Mouse (Mus musculus) kidney, adult 2 months (tissue): ENCODE measurements at regions not wholly inside any gene's neighbourhood (a gene's known extent, or its start where the extent isn't known, plus 50 kb on each side); places are given as distances from the start of the nearest gene placed in this dataset.

ENCODE experiments used
- DNase-seq: peaks from one replicate; pipeline ENCODE4 v3.0.0; 2021
- H3K27ac ChIP-seq: fragments of 200-500 bp; 2 replicates; pipeline ENCODE4 v1.5.1; 2012; ENCODE audit warnings: low read depth, low read length, control low read depth, inconsistent platforms; ENCODE audit not compliant: insufficient read depth
- H3K27me3 ChIP-seq: fragments of 200-500 bp; replicated peaks from 2 replicates; pipeline ENCODE4 v1.6.1; 2012; ENCODE audit warnings: mild to moderate bottlenecking, moderate library complexity, low read length, inconsistent platforms; ENCODE audit not compliant: control insufficient read depth, insufficient read depth
- H3K36me3 ChIP-seq: fragments of 200-500 bp; 2 replicates; pipeline ENCODE4 v1.6.1; 2012; ENCODE audit warnings: mild to moderate bottlenecking, moderate library complexity, low read length, inconsistent platforms; ENCODE audit not compliant: control insufficient read depth, insufficient read depth
- H3K4me1 ChIP-seq: fragments of 200-500 bp; 2 replicates; pipeline ENCODE4 v1.6.1; 2011; ENCODE audit warnings: low read length; ENCODE audit not compliant: control insufficient read depth, insufficient read depth
- H3K4me3 ChIP-seq: fragments of 200-500 bp; 2 replicates; pipeline ENCODE4 v1.5.1; 2011; ENCODE audit warnings: mild to moderate bottlenecking, low read depth, low read length, control low read depth; ENCODE audit not compliant: insufficient read depth
- CTCF ChIP-seq: fragments of 200-500 bp; conservative IDR thresholded peaks from 2 replicates; pipeline ENCODE4 v1.5.1; 2011; ENCODE audit warnings: low read depth, mild to moderate bottlenecking, control low read depth, low read length, moderate library complexity, mixed read lengths; ENCODE audit not compliant: insufficient read depth, insufficient read length
- POLR2A ChIP-seq: fragments of 200-500 bp; IDR thresholded peaks from one replicate; pipeline ENCODE4 v1.6.1; 2011; ENCODE audit warnings: low read depth, low read length, control low read depth
- WGBS: fragments of 180-500 bp; shearing (Covaris S2); methylation state at CpG from one replicate; pipeline ENCODE4 v1.1.7; 2018; 5-methylcytosine and 5-hydroxymethylcytosine counted together

DNA sequence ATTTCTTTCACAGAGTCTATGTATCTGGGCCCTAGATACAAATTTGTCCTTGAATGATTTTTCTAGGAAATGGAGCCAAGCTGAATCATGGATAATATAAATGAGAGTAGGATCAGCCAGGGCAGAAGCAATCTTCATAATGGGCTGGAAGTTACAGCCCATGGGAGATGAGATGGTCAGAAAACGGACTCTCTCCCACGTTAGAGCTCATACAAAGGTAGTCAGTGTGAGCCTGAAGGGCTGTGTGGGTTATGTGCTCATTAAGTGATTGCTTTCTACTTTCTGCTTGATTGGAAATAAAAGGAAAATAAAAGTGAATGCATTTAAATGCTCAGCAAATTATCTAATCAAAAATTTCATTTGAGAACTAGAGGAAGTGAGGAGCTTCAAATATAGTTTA is 2017.1 kb upstream of the Pcdh20 start:
- no peak for DNase-seq
- no peak for TF ChIP-seq CTCF
- TF ChIP-seq POLR2A: no peak
- H3K27me3 ChIP-seq: no peaks in the 10 kb centered on the region
- WGBS: 67% methylated on average over 2 of the region's 2 CpGs
- H3K27ac ChIP-seq: no peak overlapping the region
- no peaks in the 10 kb centered on the region for H3K4me1 ChIP-seq
- H3K36me3 ChIP-seq: no peaks in the 10 kb centered on the region
- no peak overlapping the region for H3K4me3 ChIP-seq

DNA sequence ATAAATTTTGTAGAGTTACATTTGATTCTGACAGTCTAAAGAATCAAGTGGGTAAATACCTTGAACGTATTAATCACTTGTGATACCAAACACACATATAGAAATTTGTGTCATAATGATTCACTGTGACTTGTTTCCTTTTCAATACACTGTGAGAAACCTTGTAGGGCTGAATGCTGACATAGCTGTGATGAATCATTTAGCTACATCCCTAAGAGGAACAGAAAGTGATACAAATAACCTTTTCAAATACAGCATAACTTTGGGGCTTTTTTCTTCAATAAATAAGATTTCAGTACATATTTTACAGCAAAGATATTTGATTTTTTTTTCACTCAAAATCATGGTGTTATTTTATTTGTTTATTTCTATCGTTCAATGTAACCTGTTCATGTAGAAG is 1976.8 kb upstream of the Pcdh20 start:
- 58% methylated on average over 2 of the region's 2 CpGs for WGBS
- H3K27me3 ChIP-seq: no peaks in the 10 kb centered on the region
- TF ChIP-seq POLR2A (no peak), CTCF (no peak)
- no peak for DNase-seq
- no peaks in the 10 kb centered on the region for H3K36me3 ChIP-seq
- H3K27ac ChIP-seq: no peak overlapping the region
- H3K4me1 ChIP-seq: no peaks in the 10 kb centered on the region
- H3K4me3 ChIP-seq: no peak overlapping the region

- Histone ChIP-seq H3K27ac (no peak overlapping the region), H3K36me3 (no peaks in the 10 kb centered on the region), H3K4me1 (no peaks in the 10 kb centered on the region), H3K27me3 (no peaks in the 10 kb centered on the region), H3K4me3 (no peak overlapping the region)
- TF ChIP-seq POLR2A: no peak
- 0 out of 2 replicates have a peak, but pooled peaks have one; percentile 20 for TF ChIP-seq CTCF
- peak; percentile 11 for DNase-seq
- 42% methylated on average over 7 of the region's 7 CpGs for WGBS
Observed at GRCm38 (mm10) chr14:90432874-90433543, 1961.8 kb upstream of the Pcdh20 start.

- Histone ChIP-seq H3K36me3 (no peaks in the 10 kb centered on the region), H3K27me3 (no peaks in the 10 kb centered on the region), H3K4me3 (no peak overlapping the region), H3K4me1 (no peaks in the 10 kb centered on the region), H3K27ac (no peak overlapping the region)
- DNase-seq: no peak
- WGBS: 78% methylated on average over 3 of the region's 3 CpGs
- TF ChIP-seq CTCF: no peak
- TF ChIP-seq POLR2A: no peak
Observed at GRCm38 (mm10) chr14:90412707-90413106, 1941.5 kb upstream of the Pcdh20 start.

DNA sequence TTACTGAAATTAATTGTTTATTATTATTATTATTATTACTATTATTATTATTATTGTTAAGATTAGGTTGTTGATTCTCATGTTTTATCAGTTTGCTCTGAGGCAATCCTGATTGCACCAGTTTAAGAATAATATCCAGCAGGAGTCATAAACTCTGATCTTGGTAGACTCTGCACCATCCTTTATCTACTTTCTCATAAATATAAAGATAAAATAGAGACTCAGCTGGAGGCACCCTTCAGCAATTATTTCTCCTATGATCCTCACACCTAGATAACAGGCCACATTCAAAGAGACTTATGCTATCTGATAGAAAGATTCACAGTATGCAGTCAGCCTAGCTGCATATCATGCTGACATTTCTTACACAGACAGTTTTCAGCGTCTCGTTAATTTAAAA is 1935.2 kb upstream of the Pcdh20 start:
- no peaks in the 10 kb centered on the region for H3K27me3 ChIP-seq
- no peak for DNase-seq
- H3K27ac ChIP-seq: no peak overlapping the region
- WGBS: 84% methylated on average over 2 of the region's 2 CpGs
- no peaks in the 10 kb centered on the region for H3K36me3 ChIP-seq
- H3K4me3 ChIP-seq: no peak overlapping the region
- TF ChIP-seq CTCF (no peak), POLR2A (no peak)
- H3K4me1 ChIP-seq: no peaks in the 10 kb centered on the region

DNA sequence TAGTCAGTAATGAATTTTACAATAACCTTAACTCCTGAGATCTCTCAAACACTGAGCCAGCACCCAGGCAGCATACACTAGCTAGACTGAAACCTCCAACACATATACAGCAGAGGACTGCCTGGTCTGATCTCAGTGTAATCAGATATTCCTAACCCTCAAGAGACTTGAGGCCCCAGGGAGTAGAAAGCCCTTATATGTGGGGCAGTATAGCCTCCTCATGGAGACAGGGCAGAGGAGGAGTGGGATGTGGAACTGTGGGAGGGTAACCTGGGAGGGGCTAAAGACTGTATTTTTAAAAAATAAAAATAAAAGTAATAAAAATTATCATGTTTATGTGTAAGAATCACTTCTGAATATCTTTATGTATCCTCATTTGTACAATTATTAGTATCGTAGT is 1934.3 kb upstream of the Pcdh20 start:
- no peaks in the 10 kb centered on the region for H3K4me1 ChIP-seq
- DNase-seq: no peak
- H3K27ac ChIP-seq: no peak overlapping the region
- H3K36me3 ChIP-seq: no peaks in the 10 kb centered on the region
- H3K4me3 ChIP-seq: no peak overlapping the region
- no peaks in the 10 kb centered on the region for H3K27me3 ChIP-seq
- 96% methylated on average over 1 of the region's 1 CpGs for WGBS
- TF ChIP-seq POLR2A (no peak), CTCF (no peak)

- TF ChIP-seq POLR2A (no peak), CTCF (no peak)
- 66% methylated on average over 3 of the region's 3 CpGs for WGBS
- no peak for DNase-seq
- no peaks in the 10 kb centered on the region for H3K36me3 ChIP-seq
- H3K27me3 ChIP-seq: no peaks in the 10 kb centered on the region
- H3K27ac ChIP-seq: no peak overlapping the region
- H3K4me3 ChIP-seq: no peak overlapping the region
- no peaks in the 10 kb centered on the region for H3K4me1 ChIP-seq
Observed at GRCm38 (mm10) chr14:90367256-90367936, 1896.2 kb upstream of the Pcdh20 start.
